Mouse (Mus musculus) adrenal gland (tissue): ENCODE data around the gene Kcnj8.

Experiments used
- intact Hi-C: fragments of 180-260 bp; cut with DNase I; formaldehyde crosslinking; loops from one replicate; pipeline ENCODE4 v1.15.1; 2025

Gene Kcnj8

DNA sequence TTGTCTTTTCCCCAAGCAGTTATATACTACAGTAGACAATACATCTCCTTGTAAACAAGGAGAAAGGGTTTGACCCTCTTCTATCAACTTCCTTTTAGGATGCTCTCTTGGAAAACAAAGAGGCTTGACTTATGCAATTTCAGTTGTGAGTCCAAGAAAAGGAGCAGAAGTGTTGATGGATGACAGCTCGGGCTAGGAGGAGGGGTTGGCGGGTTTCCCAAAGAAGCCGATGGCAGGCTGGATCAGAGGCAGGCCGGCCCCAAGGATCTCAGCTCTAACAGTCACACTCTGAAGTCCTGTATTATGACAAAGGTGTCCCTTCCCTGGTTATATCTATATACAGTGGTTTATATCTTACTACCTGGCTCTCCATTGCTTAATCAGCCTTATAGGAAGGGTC is 19.9 kb downstream of the Kcnj8 start:
- intact Hi-C loops: no loop called here

DNA sequence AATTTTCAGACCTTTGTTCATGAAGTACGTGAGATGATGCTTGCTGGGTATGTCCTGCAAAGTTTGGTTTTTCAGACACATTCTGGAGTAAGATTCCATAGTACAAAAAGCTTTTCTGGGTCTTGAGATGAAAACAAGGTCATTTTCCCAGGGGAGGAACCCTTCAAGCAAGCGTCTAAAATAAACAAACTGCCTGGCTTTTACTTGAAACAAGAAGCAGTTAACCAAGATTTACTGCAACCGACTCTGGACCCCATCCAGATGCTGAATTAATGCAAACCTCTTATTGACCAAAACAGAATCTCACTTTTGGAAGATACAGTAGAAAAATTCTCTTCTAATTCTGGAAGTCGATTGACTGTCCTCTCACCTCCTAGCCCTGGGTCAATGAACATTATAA is 20.5 kb downstream of the Kcnj8 start:
- intact Hi-C loops: no loop called here

DNA sequence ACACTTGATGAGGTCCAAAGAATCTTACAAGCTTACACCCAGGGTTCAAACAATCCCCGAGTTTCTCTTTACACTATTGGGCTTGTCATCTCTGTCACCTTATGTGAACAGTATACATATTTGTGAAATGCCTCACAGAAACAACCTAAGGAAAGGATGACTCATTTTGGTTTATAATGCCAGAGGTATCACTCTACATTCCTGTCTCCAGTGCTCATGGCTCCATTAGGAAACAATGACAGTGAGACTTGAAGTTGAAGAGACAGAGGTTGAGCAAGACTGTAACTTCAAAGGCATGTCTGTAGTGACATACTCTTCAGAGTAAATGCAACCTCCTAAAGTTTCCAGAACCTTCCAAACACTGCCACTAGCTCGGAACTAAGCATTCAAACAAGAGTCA is 23.0 kb downstream of the Kcnj8 start:
- intact Hi-C loops: no loop called here

DNA sequence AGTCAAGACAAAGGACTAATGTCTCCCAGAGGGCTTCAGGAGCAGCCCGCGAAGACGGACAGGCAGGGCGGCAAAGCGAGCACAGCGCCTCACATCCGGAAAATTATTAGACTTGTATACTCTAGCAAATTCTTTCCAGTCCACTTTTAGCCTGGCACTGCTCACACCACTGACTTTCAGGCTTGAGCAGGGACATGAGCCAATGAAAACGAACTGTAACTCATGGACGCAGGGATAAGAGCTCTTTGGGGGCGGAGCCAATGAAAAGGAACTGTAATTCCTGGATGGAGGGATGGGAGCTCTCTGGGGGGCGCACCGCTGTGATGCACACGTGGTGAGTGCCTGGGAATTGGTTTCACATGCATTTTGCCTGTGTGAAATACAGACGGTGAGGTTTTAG is 26.3 kb downstream of the Kcnj8 start:
- intact Hi-C loops: no loop called here

DNA sequence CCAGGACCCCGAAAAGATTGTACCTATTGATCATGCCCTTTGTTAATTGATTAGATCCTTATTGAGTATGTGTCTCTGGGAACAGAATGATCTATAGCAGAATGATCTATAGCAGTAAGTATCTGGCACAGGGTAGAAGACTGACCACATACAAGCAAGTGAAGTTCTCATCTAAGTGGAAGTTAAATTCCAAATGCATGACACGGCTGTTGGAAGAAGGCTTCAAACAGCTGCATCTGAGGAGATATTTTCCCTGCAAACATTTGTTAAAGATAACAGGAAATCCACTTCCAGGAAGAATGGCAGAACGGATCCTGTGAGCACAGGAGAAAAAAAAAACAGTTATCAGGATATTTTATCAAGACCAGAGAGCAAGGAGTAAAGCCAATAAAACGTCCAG is 27.8 kb downstream of the Kcnj8 start:
- intact Hi-C loops: no loop called here

DNA sequence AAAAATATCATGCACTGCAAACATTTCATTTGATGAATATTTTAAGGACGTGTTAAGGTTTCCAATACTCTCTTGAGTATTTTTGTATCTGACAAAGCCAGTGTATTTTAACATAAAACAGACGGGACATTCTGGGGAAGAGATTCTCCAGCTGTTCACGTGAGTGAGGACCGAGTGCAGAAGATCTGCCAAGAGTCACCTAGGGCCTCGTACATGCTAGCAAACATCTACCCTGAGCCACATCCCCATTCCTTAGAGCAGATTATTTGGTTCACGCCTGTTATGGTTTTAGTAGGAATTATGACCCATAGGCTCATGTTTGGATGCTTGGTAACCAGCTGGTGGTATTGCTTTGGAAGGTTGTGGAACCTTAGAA is 28.6 kb downstream of the Kcnj8 start:
- intact Hi-C loops: no loop called here

DNA sequence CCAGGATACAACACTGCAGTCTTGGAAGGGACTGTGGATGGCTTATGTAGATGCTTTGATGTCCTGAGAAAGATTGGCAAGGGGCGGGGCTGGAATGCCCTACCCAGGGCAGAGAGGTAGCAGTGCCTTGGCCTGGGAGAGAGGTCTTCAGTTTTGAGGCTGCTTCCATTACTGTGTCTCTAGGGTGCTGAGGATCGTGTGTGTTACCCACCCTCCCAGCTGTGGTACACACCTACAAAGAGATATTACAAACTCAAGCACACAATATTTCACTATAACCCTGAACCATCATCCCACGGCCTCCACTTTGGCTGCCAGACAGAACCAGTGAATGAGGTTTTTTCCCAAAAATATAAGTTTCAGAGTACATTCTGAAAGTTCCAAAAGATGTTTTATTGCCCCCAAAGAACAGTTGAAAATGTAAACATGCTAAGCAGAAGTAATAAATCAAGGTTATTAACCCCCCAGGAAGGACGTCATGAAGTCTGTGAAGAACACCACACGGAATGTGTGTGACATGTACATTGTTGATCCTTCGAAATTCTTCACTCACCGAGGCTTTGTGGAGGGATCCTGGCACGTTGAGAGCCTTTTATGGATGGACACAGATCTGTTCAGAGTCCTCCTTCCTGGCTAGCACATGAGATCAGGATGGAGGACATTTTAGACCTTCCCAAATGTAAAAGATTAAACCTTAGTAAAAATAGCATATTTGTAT is 29.2 kb downstream of the Kcnj8 start:
- intact Hi-C loops: no loop called here

DNA sequence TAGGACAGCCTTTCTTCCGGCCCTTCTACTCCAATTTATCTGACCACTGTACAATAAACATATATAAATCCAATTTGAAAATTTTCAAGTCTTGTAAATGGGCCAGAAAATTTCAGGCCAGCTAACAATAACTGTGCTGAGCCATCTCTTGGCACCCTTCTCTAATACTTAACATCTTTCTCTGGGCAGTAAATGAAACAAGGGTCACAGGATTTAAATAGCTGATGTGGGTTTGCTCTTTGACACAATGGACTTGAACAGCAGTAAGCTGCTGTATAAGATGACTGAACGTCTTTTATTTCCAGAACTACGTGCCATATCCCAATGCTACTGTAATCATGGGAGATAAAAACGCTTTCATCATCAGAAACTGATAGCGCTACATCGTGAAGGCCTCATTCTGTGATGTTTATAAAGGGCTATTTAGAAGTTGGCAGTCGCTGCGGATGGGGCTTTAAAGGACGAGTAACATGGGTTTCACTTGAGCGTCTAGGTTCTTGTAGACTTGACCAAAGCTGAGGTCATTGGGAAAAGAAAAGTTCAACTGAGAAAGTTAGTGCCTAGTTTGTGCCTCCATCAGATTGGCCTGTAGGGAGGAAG is 30.8 kb downstream of the Kcnj8 start:
- intact Hi-C loops: no loop called here

DNA sequence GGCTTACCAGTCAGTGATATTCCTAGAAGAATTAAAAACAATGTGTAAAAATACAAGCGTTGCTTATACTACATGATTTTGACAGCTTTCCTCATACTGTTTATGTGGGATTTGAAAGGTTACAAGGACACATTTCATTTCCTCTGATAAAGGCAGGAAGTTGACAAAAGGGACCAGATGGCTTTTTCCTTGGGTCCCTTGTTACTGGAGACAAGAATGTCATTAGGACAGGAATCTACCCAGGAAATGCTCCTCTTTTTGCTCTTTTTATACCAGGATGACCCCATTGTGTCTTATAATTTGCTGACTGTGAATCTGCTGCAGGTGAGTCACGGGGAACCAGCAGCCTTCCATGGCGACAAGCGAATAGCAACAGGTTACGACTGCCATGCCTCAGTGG is 31.3 kb downstream of the Kcnj8 start:
- intact Hi-C loops: no loop called here

DNA sequence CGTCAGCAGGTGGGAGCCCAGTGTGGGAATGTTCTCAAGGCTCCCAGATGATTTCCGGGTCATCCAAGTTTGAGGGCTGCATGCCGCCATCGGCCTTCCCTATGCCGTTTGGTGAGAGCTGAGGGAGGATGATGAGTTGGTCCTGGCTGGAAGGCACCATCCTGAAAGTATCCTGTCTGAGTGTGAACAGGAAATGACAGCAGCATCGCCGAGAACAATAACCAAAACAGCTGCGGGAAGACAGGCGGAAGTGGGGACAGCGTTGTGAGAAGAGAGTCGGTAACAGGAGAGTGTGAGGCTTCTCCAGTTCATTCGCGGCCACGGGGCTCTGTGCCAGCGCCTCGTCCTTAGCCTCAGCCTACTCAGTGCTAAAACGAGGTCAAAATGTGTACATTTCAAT is 32.9 kb downstream of the Kcnj8 start:
- intact Hi-C loops: no loop called here

DNA sequence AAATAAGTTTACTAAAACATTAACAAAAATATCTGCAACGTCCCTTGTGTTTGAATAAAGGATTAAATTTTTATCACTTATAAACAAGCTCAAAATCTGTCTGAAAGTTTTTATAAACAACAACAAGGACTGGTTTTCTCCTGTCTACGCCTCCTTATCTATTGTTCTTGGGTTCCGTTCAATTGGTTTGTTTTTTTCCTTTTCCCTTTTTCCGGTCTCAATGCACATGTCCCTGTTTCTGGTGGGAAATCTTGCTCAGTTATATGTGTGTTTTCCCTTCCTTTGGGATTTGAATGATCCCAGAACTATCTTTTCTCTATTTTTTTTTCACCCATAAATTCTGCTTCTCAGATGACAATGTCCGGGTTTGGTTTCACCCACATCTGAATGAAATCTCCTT is 38.0 kb downstream of the Kcnj8 start:
- intact Hi-C loops: no loop called here

DNA sequence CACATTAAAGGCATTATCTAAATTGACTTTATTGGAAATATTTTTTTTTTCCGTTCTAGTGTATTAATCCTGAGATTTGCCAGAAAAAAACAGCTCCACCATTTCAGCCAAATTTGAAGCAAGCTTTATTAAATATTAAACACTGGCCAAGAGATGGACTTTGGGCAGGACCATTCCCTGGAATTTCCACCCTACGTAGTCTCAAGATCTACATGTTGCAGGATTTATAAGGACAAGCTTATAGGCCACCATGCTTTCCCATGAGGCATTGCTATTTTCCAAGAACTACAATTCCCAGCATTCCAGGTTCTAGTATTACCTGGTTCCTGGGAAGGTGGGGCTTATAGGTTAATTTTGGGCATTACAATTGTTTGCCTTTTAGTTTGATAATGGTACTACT is 38.7 kb downstream of the Kcnj8 start:
- intact Hi-C loops: no loop called here

DNA sequence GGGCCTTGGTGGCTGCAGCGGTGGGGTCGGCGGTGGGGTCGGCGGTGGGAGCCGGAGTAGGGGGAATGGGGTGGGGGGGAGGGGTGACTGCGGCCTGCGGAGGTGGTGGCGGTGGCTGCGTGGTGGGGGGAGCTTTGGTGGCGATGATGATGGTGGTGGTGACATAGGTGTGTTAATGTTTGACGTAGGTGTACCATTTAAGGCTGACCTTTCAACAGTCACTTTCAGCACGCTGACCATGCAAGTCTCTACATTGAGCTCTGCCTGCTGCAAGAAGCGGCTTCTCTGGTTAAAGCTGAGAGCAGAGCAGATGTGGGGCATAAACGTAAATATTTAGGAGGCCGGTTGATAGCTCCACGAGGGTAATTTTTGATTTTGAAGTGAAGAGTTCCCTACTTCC is 39.3 kb downstream of the Kcnj8 start:
- intact Hi-C loops: no loop called here

DNA sequence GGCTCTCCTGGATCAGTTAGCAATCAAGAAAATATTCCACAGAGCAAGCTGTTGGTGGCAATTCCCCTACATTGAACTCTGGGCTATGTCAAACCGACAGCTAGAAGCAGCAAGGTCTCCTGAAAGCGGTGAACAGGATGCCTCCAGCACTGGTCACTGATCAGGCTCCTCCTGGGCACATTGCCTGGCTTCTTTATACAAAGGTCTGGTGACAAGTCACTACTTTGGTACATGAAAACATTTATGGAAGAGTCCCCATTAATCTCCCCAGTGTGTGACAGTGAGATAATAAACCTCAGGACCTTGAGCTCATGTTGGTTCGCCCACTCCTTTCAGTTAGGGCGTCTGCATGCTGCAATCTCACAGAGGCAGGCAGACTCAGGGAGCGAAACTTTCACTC is 41.0 kb downstream of the Kcnj8 start:
- intact Hi-C loops: no loop called here

DNA sequence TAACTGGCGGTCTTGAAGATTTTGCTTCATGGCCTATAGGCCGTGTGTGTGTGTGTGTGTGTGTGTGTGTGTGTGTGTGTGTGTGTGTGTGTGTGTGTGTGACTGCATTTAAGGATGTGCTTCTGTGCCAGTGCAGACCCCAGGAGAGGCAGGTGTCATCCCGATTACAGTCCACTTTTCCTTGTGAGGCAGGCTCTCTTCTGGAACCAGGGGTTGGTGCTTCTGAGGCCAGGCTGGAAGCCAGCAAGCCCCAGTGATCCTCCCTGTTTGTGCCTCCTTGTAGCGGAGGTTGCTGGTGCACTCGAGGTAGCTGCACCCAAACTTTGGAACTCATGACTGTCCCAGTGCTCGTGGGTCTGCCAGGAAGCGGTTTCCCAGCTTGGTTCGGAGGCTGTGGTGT is 41.7 kb downstream of the Kcnj8 start:
- intact Hi-C loops: no loop called here

DNA sequence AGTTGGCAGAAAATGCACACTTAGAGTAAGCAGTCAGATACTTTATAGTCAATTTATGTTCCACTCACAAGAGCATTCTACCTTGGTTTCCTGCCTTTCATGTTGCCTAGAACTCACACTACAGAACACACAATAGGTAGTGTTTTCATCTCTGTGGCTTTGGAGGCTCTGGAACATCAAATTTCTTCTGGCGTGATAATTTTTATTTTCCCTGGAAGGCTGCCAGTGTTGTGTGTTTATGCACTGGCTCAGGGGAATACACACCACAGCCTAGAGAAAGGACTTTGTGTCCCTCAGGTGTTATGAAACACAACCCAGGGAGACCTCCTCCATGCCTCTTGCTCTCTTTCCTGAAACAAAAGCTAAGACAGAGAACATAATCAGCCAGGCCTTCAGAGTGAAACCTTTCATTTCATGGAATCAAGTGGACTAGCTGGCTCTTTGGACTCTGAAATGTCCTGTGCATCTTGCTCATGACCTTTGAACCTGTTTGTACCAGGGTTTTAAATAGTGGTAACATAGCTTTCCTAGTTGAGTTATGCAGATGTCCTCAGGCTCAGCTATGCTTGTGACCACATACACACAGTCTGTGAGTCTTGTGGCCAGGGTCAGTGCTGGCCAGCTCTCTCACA is 43.4 kb downstream of the Kcnj8 start:
- intact Hi-C loops: loop anchor here (2.0 kb wide), 1 partner anchor 133 kb away; no protein-coding TSS in a partner anchor

DNA sequence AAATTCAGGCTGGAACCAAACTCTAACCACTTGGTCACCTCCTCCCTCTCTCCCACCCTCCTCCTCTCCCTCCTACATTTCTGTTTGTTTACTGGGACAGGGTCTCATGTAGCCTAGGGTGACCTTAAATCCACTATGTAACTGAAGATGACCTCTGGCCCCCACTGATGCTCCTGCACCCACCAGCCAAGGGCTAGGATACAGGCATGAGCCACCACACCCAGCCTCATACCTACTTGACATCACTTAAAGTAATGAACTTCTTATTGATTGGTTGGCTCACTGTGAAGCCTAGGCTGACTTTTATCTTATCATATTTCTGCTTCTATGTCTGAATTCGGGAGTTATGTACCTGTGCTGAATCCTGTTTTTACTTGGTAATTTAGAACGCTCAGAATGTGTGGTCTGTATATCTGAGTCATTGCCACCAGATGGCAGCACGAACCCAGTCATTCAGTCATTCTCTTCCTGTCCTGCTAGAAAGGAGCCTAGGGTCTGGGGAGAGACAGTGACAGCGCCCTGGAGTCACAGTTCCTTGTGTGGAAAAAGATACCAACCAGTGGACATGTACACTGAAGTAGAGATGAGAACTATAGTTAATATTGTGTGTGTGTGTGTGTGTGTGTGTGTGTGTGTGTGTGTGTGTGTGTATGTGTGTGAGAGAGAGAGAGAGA is 46.6 kb downstream of the Kcnj8 start:
- intact Hi-C loops: loop anchor here (1.0 kb wide), 1 partner anchor 211 kb away; no protein-coding TSS in a partner anchor

DNA sequence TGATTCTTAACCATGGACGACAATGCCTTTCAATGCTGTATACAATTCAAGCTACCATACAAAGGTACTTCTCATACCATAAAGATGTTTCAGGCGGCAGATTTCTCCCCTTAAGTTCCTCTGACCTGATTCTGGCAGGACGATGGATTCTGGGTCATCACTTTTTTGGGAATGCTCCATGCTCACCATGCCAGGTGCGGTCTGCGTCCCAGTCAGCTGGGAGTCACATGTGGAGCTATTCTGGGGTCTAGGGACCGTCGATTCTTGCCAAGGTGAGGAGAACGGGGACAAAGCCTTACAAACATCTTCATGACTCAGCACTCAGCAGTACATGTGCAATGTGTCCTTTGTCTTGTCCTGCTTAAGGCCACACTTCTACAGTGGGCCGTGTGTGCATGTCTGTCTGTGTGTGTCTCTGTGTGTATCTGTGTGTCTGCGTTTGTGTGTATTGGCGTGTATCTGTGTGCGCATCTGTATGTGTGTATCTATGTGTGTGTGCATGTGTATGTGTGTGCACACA is 49.8 kb downstream of the Kcnj8 start:
- intact Hi-C loops: no loop called here

DNA sequence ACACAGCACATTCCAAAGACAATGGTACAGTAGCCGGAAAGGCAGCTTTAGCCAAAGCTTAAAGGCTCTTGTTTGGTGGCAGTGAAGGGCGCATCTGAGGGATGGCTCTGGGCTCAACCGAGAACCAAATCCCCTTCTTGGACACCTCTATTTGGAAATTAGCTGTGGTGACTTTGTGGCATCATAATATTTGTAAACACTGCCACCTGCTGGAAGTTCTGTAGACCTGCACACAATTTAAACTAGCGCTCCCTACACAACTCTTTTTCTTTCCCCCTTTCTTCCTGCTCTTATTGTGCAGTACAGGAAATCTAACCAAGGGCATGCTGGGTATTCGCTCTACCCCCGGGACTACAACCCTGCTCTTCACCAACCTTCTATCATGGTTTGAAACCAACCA is 52.3 kb downstream of the Kcnj8 start:
- intact Hi-C loops: loop anchor here (5.0 to 10.0 kb wide), 2 partner anchors 42 to 134 kb away; partner anchors contain the start of genes Golt1b and Recql

DNA sequence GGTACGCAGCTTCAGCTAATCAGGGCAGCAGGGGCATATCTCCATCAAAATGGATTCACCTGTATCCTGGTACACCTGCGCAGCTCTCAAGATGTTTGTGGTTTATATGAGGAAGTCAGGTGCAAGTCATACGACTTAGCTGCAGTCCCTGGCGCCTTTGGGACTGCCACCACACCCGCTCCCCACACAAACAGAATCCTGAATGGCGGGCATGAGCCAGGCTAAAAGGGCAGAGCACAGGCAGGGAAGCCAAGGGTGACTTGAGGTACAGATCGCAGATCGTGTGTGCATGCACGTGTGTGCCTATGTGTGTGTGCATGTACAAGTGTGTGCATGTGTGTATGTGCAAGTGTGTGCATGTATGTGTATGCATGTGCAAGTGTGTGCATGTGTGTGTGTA is 56.0 kb downstream of the Kcnj8 start:
- intact Hi-C loops: loop anchor here (5.0 to 10.0 kb wide), 2 partner anchors 38 to 131 kb away; partner anchors contain the start of genes Golt1b and Recql

DNA sequence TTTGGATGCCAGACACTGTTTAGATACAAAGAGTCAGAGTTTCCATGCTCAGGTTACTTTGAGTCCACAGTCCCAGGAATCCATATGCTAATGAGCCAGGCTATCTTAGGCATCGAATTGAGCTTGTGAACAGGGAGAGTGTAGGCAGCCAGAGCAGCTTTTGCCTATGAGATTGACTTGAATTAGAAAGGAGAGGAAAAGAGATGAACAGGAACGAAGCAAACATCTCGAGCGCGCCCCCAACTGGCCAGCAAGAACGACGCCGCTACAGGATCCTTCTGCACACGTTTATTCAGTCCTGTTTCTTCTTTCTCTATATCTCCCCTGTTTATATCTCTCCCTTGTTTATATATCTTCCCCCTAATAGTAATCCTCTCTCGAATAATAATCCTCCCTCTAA is 56.5 kb downstream of the Kcnj8 start:
- intact Hi-C loops: loop anchor here (5.0 to 10.0 kb wide), 2 partner anchors 38 to 130 kb away; partner anchors contain the start of genes Golt1b and Recql
